Mouse (Mus musculus): ENCODE results near the gene Fam71e1. TPM values are rescaled to one million over a fixed set of nuclear protein-coding genes. Genes with fewer than 3 reads are reported as not detected.

Fam71e1 gene
- polyA plus RNA-seq, 1 experiment from 2014 or later: 22.4 TPM

- H3K4me2 ChIP-seq: no peak overlapping the region
- peak overlapping the region; percentile 36; the same call in 1 of the 2 replicates for H3K9ac ChIP-seq
- ATAC-seq (ENCODE audit: insufficient number of reproducible peaks, insufficient read depth, low FRiP score, low TSS enrichment, low read depth): no peak
- H3K4me3 ChIP-seq: no peak overlapping the region
- H3K36me3 ChIP-seq: no peaks in the 10 kb centered on the region
- peaks cover 51% of the 10 kb centered on the region for H3K27me3 ChIP-seq
- no peak overlapping the region for H3K27ac ChIP-seq
- H3K9me3 ChIP-seq: no peaks in the 10 kb centered on the region
- H3K4me1 ChIP-seq: peaks cover 28% of the 10 kb centered on the region
- 53% methylated on average over 9 of the region's 9 CpGs for WGBS
These were observed 23.3 kb upstream of the Fam71e1 start for GRCm38 (mm10) chr7:44472961-44473646.

DNA sequence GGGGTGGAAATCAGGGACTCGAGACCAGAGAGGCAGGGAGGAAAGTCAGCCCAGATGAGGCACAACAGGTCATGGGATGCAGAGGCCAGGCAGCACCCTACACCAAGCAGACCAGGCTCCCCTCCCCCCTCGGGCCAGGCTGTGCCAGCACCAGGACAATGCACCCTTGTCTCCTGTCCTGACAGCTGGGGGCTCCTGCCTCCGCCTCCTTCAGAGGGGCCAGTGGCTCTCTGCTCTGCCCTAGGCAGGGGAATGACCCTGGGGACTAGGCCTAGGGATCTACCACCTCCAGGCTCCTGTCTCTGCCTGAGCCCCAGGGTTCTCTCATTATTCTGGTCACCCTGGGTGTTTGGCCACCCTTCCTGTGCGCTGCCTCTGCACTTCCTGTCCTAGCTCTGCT lies 22.0 kb upstream of the Fam71e1 start:
- 0 out of 2 replicates have a peak overlapping the region, but pooled peaks have one; percentile 16 for H3K27ac ChIP-seq
- H3K9ac ChIP-seq: peak overlapping the region; percentile 46; the same call in 1 of the 2 replicates
- WGBS: 8% methylated on average over 4 of the region's 4 CpGs
- H3K4me2 ChIP-seq: no peak overlapping the region
- H3K27me3 ChIP-seq: peaks cover 63% of the 10 kb centered on the region
- ATAC-seq (ENCODE audit: insufficient number of reproducible peaks, insufficient read depth, low FRiP score, low TSS enrichment, low read depth): peak; percentile 16; the same call in 1 of the 2 replicates
- no peaks in the 10 kb centered on the region for H3K9me3 ChIP-seq
- H3K4me3 ChIP-seq: no peak overlapping the region
- H3K4me1 ChIP-seq: peaks cover 20% of the 10 kb centered on the region
- no peaks in the 10 kb centered on the region for H3K36me3 ChIP-seq

DNA sequence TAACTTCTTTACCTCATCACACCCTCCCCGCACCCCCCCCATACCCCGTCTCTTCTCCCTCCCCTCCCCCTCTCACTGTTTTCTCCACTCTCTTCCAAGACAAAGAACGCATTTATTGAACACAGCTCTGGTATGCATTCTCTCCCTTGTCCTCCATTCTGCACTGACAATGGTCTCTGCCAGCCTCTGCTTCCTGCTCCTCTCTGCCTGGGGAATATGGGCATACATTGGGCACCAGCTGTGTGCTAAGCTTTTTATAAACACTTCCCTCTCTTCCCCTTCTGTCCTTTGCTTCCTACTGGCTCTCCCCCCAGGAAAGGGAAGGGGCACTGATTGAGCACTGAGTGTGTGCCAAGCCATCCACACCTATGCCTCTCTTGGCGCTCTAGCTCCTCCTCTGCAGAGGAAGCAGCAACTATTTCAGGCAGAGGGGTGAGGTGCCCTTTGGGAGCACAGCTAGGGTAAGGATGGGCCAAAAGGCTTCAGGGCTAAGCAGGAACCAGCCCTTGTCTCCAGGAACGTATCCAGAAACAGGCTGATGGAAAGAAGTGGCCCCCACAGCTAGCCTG lies 21.3 kb upstream of the Fam71e1 start:
- peaks cover 70% of the 10 kb centered on the region for H3K27me3 ChIP-seq
- H3K4me3 ChIP-seq: no peak overlapping the region
- 0 out of 2 replicates have a peak overlapping the region, but pooled peaks have one; percentile 1 for H3K4me2 ChIP-seq
- peaks cover 20% of the 10 kb centered on the region for H3K4me1 ChIP-seq
- H3K9ac ChIP-seq: no peak overlapping the region
- no peak overlapping the region for H3K27ac ChIP-seq
- no peaks in the 10 kb centered on the region for H3K36me3 ChIP-seq
- no peaks in the 10 kb centered on the region for H3K9me3 ChIP-seq
- whole genome bisulfite sequencing: 31% methylated on average over 5 of the region's 5 CpGs
- ATAC-seq (ENCODE audit: insufficient number of reproducible peaks, insufficient read depth, low FRiP score, low TSS enrichment, low read depth): no peak

- no peaks in the 10 kb centered on the region for H3K36me3 ChIP-seq
- no peak overlapping the region for H3K4me2 ChIP-seq
- no peak overlapping the region for H3K27ac ChIP-seq
- no peaks in the 10 kb centered on the region for H3K4me1 ChIP-seq
- H3K9me3 ChIP-seq: no peaks in the 10 kb centered on the region
- 72% methylated on average over 3 of the region's 3 CpGs for WGBS
- no peak for ATAC-seq (ENCODE audit: insufficient number of reproducible peaks, insufficient read depth, low FRiP score, low TSS enrichment, low read depth)
- H3K9ac ChIP-seq: no peak overlapping the region; the same call in 1 of the 2 replicates
- no peak overlapping the region for H3K4me3 ChIP-seq
- H3K27me3 ChIP-seq: peaks cover 48% of the 10 kb centered on the region
These were observed 13.4 kb upstream of the Fam71e1 start for GRCm38 (mm10) chr7:44482836-44483435.

GRCm38 (mm10) chr7:44484109-44484508 lies 12.3 kb upstream of the Fam71e1 start:
- H3K9me3 ChIP-seq: no peaks in the 10 kb centered on the region
- no peak overlapping the region for H3K4me2 ChIP-seq
- ATAC-seq (ENCODE audit: insufficient number of reproducible peaks, insufficient read depth, low FRiP score, low TSS enrichment, low read depth): no peak
- H3K36me3 ChIP-seq: peaks cover 7% of the 10 kb centered on the region
- no peak overlapping the region for H3K4me3 ChIP-seq
- H3K9ac ChIP-seq: no peak overlapping the region
- peaks cover 38% of the 10 kb centered on the region for H3K27me3 ChIP-seq
- no peak overlapping the region for H3K27ac ChIP-seq
- 91% methylated on average over 1 of the region's 1 CpGs for WGBS
- H3K4me1 ChIP-seq: no peaks in the 10 kb centered on the region

DNA sequence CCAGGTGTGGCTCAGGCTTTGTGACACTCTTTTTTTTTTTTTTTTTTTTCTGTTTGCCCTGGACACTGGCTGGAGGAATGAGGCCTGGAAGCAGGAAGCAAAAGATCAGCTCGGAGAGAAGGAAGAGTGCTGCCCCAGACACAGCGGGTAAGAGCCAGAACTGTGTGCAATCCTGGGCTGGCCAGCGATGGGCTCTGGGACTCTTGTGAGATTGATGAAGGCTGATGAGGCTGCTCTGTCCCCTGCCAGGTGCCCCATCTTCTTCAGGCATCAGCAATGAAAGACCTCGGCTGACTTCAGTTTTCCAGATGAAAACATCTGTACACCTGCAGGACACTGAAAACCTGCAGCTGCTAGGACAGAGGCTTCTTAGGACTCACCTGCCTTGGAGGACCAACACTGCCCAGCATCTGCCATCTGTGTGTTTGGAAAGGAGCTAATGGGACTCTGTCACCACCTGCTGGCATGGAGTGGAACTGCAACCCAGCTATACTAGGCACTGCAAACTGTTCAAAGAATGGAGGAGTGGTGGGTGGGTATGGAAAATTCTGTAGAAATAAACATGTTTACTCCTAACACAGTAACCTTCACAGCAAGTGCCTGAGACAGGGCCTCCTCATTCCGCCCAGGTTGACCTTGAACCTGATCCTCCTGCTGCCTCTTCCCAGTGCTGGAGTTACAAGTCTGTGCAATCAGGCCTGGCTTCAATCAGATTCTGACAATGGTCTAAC lies 11.4 kb upstream of the Fam71e1 start:
- Histone ChIP-seq H3K4me3 (no peak overlapping the region), H3K4me1 (no peaks in the 10 kb centered on the region), H3K9me3 (no peaks in the 10 kb centered on the region), H3K4me2 (no peak overlapping the region), H3K27me3 (peaks cover 29% of the 10 kb centered on the region), H3K36me3 (peaks cover 15% of the 10 kb centered on the region), H3K27ac (no peak overlapping the region), H3K9ac (no peak overlapping the region)
- 42% methylated on average over 5 of the region's 5 CpGs for WGBS
- ATAC-seq (ENCODE audit: insufficient number of reproducible peaks, insufficient read depth, low FRiP score, low TSS enrichment, low read depth): 0 out of 2 replicates have a peak, but pooled peaks have one; percentile 44

- no peaks in the 10 kb centered on the region for H3K4me1 ChIP-seq
- no peak overlapping the region for H3K9ac ChIP-seq
- H3K36me3 ChIP-seq: peaks cover 22% of the 10 kb centered on the region
- H3K9me3 ChIP-seq: no peaks in the 10 kb centered on the region
- H3K27me3 ChIP-seq: peaks cover 22% of the 10 kb centered on the region
- no peak overlapping the region for H3K27ac ChIP-seq
- H3K4me3 ChIP-seq: no peak overlapping the region
- no peak overlapping the region for H3K4me2 ChIP-seq
- 76% methylated on average over 7 of the region's 7 CpGs for WGBS
- ATAC-seq (ENCODE audit: insufficient number of reproducible peaks, insufficient read depth, low FRiP score, low TSS enrichment, low read depth): no peak
These were observed 10.7 kb upstream of the Fam71e1 start for GRCm38 (mm10) chr7:44485572-44486195.

- H3K9ac ChIP-seq: 0 out of 2 replicates have a peak overlapping the region, but pooled peaks have one; percentile 8
- peaks cover 11% of the 10 kb centered on the region for H3K27me3 ChIP-seq
- ATAC-seq (ENCODE audit: insufficient number of reproducible peaks, insufficient read depth, low FRiP score, low TSS enrichment, low read depth): no peak
- no peaks in the 10 kb centered on the region for H3K9me3 ChIP-seq
- H3K4me2 ChIP-seq: no peak overlapping the region
- no peaks in the 10 kb centered on the region for H3K4me1 ChIP-seq
- 61% methylated on average over 13 of the region's 13 CpGs for WGBS
- H3K27ac ChIP-seq: no peak overlapping the region
- peaks cover 35% of the 10 kb centered on the region for H3K36me3 ChIP-seq
- no peak overlapping the region for H3K4me3 ChIP-seq
These were observed 9.3 kb upstream of the Fam71e1 start for GRCm38 (mm10) chr7:44486927-44487575.

- Histone ChIP-seq H3K9me3 (no peaks in the 10 kb centered on the region), H3K9ac (no peak overlapping the region), H3K36me3 (peaks cover 44% of the 10 kb centered on the region), H3K4me2 (no peak overlapping the region), H3K4me3 (no peak overlapping the region), H3K27me3 (0 out of 2 replicates have a peak, but pooled peaks cover 2% of the 10 kb centered on the region), H3K4me1 (no peaks in the 10 kb centered on the region), H3K27ac (no peak overlapping the region)
- no peak for ATAC-seq (ENCODE audit: insufficient number of reproducible peaks, insufficient read depth, low FRiP score, low TSS enrichment, low read depth)
- WGBS: 89% methylated on average over 7 of the region's 7 CpGs
These were observed 8.4 kb upstream of the Fam71e1 start for GRCm38 (mm10) chr7:44487936-44488335.

DNA sequence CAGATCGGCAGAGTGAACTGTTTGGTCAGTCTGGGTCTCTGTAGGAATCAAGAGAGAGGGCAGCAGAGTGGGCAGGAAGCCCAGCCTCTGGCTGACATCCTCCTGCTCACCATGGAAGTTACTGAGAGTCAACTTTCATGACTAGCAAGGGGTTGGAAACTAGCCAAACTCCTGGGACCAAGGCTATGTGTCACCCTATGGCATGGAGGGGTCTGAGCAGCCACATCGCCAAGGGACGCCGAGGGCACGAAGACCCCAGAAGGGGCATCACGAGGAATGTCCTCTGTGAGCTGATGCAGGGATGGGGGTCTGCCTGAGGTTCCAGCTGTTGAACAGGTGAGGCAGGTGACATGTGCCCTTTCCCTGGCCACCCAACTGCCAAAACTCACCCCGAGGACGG lies 7.8 kb upstream of the Fam71e1 start:
- no peak overlapping the region for H3K27ac ChIP-seq
- H3K9me3 ChIP-seq: no peaks in the 10 kb centered on the region
- no peaks in the 10 kb centered on the region for H3K27me3 ChIP-seq
- 92% methylated on average over 8 of the region's 8 CpGs for WGBS
- no peaks in the 10 kb centered on the region for H3K4me1 ChIP-seq
- H3K4me2 ChIP-seq: no peak overlapping the region
- peaks cover 50% of the 10 kb centered on the region for H3K36me3 ChIP-seq
- no peak overlapping the region for H3K9ac ChIP-seq
- ATAC-seq (ENCODE audit: insufficient number of reproducible peaks, insufficient read depth, low FRiP score, low TSS enrichment, low read depth): no peak
- no peak overlapping the region for H3K4me3 ChIP-seq

DNA sequence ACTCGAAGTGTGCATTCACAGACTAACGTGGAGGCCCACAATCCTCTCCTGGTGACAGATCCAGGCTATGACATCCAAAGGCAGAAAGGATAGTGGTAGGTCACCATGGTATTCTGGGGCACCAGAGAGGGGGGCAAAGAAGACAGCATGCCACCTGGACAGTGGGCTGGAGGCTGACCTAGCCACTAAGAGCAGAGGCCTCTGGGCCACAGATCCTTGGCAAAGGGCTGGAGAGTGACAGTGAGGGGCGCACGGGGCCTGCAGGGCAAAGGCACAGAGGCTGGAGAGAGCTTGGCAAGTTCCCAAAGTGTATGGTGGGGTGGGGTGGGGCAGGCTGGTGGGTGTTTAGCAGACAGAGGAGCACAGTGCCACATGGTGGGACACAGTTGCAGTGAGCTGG lies 6.1 kb upstream of the Fam71e1 start:
- Histone ChIP-seq H3K36me3 (peaks cover 63% of the 10 kb centered on the region), H3K4me2 (no peak overlapping the region), H3K27ac (no peak overlapping the region), H3K9me3 (no peaks in the 10 kb centered on the region), H3K4me1 (peaks cover 7% of the 10 kb centered on the region), H3K4me3 (no peak overlapping the region), H3K27me3 (no peaks in the 10 kb centered on the region), H3K9ac (0 out of 2 replicates have a peak overlapping the region, but pooled peaks have one; percentile 12)
- no peak for ATAC-seq (ENCODE audit: insufficient number of reproducible peaks, insufficient read depth, low FRiP score, low TSS enrichment, low read depth)
- 88% methylated on average over 4 of the region's 4 CpGs for WGBS

Data from embryonic facial prominence, embryonic 13.5 days (tissue).